Mouse (Mus musculus) ES-E14 (cell line): Measurements from ENCODE around the gene E2f1. TPM values are rescaled to one million over a fixed set of nuclear protein-coding genes. Genes with fewer than 3 reads are reported as not detected.

ENCODE experiments used
- DNase-seq: peaks from one replicate; pipeline ENCODE4 v3.0.0-alpha.2; 2013; ENCODE audit warnings: low read depth, low spot score
- H3K27ac ChIP-seq: 2 replicates; pipeline ENCODE4 v1.5.1; 2012; ENCODE audit warnings: low read depth, mild to moderate bottlenecking, low read length, moderate library complexity, mixed read lengths; ENCODE audit not compliant: poor library complexity, insufficient read depth, severe bottlenecking
- H3K36me3 ChIP-seq: 2 replicates; pipeline ENCODE4 v1.6.1; 2012; ENCODE audit warnings: mild to moderate bottlenecking, low read length, moderate library complexity, mixed read lengths; ENCODE audit not compliant: control insufficient read depth, poor library complexity, insufficient read depth, severe bottlenecking
- H3K4me1 ChIP-seq, 2 experiments: fragments of 150-350 bp in 1 of 2; sonication (generic) in 1 of 2; 2 replicates each; pipeline ENCODE4 v1.6.1; 2012; ENCODE audit warnings: low read length in 2 of 2, mild to moderate bottlenecking in 1 of 2, mixed read lengths in 1 of 2; ENCODE audit not compliant: control insufficient read depth in 2 of 2, insufficient read depth in 2 of 2, poor library complexity in 1 of 2
- H3K4me3 ChIP-seq, 2 experiments: fragments of 150-350 bp in 1 of 2; sonication (generic) in 1 of 2; 2 replicates each; pipeline ENCODE4 v1.5.1; 2012; ENCODE audit warnings: low read length in 2 of 2, low read depth in 1 of 2, mild to moderate bottlenecking in 1 of 2, mixed read lengths in 1 of 2; ENCODE audit not compliant: insufficient read depth in 1 of 2, poor library complexity in 1 of 2, severe bottlenecking in 1 of 2
- H3K9ac ChIP-seq: 2 replicates; pipeline ENCODE4 v1.6.1; 2012; ENCODE audit warnings: low read depth, mild to moderate bottlenecking, low read length, mixed read lengths; ENCODE audit not compliant: poor library complexity, insufficient read depth, severe bottlenecking
- H3K9me3 ChIP-seq: fragments of 150-350 bp; sonication (generic); 2 replicates; pipeline ENCODE4 v1.6.1; 2012; ENCODE audit warnings: low read depth, mild to moderate bottlenecking, low read length; ENCODE audit not compliant: control insufficient read depth, insufficient read depth
- CHD2 ChIP-seq: IDR thresholded peaks from 2 replicates; pipeline ENCODE4 v1.6.1; 2014; ENCODE audit warnings: mild to moderate bottlenecking, low read depth, low read length, inconsistent platforms
- HCFC1 ChIP-seq: IDR thresholded peaks from 2 replicates; pipeline ENCODE4 v1.6.1; 2012; ENCODE audit warnings: low read length, inconsistent platforms, borderline replicate concordance; ENCODE audit not compliant: insufficient read depth
- MAFK ChIP-seq: IDR thresholded peaks from 2 replicates; pipeline ENCODE4 v1.6.1; 2014; ENCODE audit warnings: mild to moderate bottlenecking, low read depth, low read length, inconsistent platforms; ENCODE audit not compliant: insufficient read depth
- ZC3H11A ChIP-seq: IDR thresholded peaks from 2 replicates; pipeline ENCODE4 v1.6.1; 2012; ENCODE audit warnings: low read depth, mild to moderate bottlenecking, inconsistent platforms, low read length, borderline replicate concordance
- ZNF384 ChIP-seq: IDR thresholded peaks from 2 replicates; pipeline ENCODE4 v1.6.1; 2012; ENCODE audit warnings: low read depth, low read length, inconsistent platforms
- in situ Hi-C, 2 experiments: fragments of 600-800 bp; cut with MboI; formaldehyde crosslinking; loops; one replicate each; pipeline ENCODE4 v1.15.1; 2025; ENCODE audit warnings: low sequenced_read_pairs in 2 of 2, inconsistent platforms in 1 of 2; ENCODE audit not compliant: unreplicated experiment in 2 of 2
- total RNA-seq: library from RNA; depleted of rRNA; stranded (reverse); fragments of 300-350 nt; gene quantifications from 2 replicates; pipeline ENCODE4 v1.2.3, GENCODE M21; 2012

E2f1 gene
- total RNA-seq, 1 experiment, result 13.8 TPM

GRCm38 (mm10) chr2:154589051-154589450 lies 19.4 kb upstream of the E2f1 start:
- Histone ChIP-seq H3K36me3 (no peaks in the 10 kb centered on the region), H3K9me3 (no peaks in the 10 kb centered on the region), H3K4me1 (0 out of 4 replicates have a peak, but pooled peaks cover 0 to 3% of the 10 kb centered on the region in 2 experiments), H3K27ac (no peak overlapping the region), H3K4me3 (no peak overlapping the region), H3K9ac (no peak overlapping the region)
- no peak for TF ChIP-seq CHD2
- no peak for TF ChIP-seq ZNF384
- TF ChIP-seq ZC3H11A, result no peak
- TF ChIP-seq HCFC1, result no peak
- TF ChIP-seq MAFK, result no peak
- no peak for DNase-seq
- in situ Hi-C loops, result no loop called here

GRCm38 (mm10) chr2:154586405-154586804 lies 16.7 kb upstream of the E2f1 start:
- in situ Hi-C loops, result no loop called here

GRCm38 (mm10) chr2:154584931-154585601 lies 15.4 kb upstream of the E2f1 start:
- Histone ChIP-seq H3K36me3 (no peaks in the 10 kb centered on the region), H3K27ac (no peak overlapping the region), H3K4me3 (no peak overlapping the region), H3K4me1 (peaks cover 0 to 9% of the 10 kb centered on the region in 2 experiments; a peak in 1 of 4 replicates), H3K9ac (no peak overlapping the region), H3K9me3 (no peaks in the 10 kb centered on the region)
- no peak for TF ChIP-seq ZNF384
- TF ChIP-seq CHD2, result no peak
- no peak for TF ChIP-seq MAFK
- TF ChIP-seq HCFC1, result no peak
- no peak for TF ChIP-seq ZC3H11A
- no peak for DNase-seq
- in situ Hi-C loops, result no loop called here

More at GRCm38 (mm10) chr2:154586405-154586804, 16.7 kb upstream of the E2f1 start:
- Histone ChIP-seq H3K9ac (no peak overlapping the region), H3K27ac (no peak overlapping the region), H3K9me3 (no peaks in the 10 kb centered on the region), H3K36me3 (no peaks in the 10 kb centered on the region), H3K4me3 (no peak overlapping the region), H3K4me1 (peaks cover 0 to 9% of the 10 kb centered on the region in 2 experiments; a peak in 1 of 4 replicates)
- TF ChIP-seq MAFK (no peak), ZC3H11A (peak; percentile 33; the same call in 1 of the 2 replicates), HCFC1 (no peak), ZNF384 (no peak)
- DNase-seq, result no peak

GRCm38 (mm10) chr2:154583906-154584872 lies 14.5 kb upstream of the E2f1 start:
- in situ Hi-C loops, result no loop called here
- H3K9ac ChIP-seq, result no peak overlapping the region
- no peak for DNase-seq
- no peaks in the 10 kb centered on the region for H3K9me3 ChIP-seq
- H3K27ac ChIP-seq, result no peak overlapping the region
- TF ChIP-seq ZC3H11A, result no peak
- TF ChIP-seq HCFC1, result no peak
- no peak for TF ChIP-seq CHD2
- TF ChIP-seq ZNF384, result no peak
- no peaks in the 10 kb centered on the region for H3K36me3 ChIP-seq
- no peak overlapping the region for H3K4me3 ChIP-seq
- peaks cover 0 to 9% of the 10 kb centered on the region in 2 experiments; a peak in 1 of 4 replicates for H3K4me1 ChIP-seq
